32 mouse cellular contexts compared by ENCODE assay signal in genomic region chr5:39705539-39705938, GRCm38 (mm10). TPM values are rescaled to one million over a fixed set of nuclear protein-coding genes. Genes with fewer than 3 reads are reported as not detected.
"Had no signal": no experiment of that assay in that cellular context is flagged by ENCODE, and none has a peak within 500 bp of the region (broad histone marks: within the 10 kb centered on the region; RNA-seq: fewer than 3 reads in every experiment).

No protein-coding gene starts in this region.

- H3K4me3 ChIP-seq: limb, embryonic 10.5 days; limb, embryonic 12.5 days; limb, embryonic 13.5 days; limb, embryonic 15.5 days; liver, embryonic 12.5 days; liver, embryonic 13.5 days; liver, embryonic 15.5 days; lung, embryonic 15.5 days; megakaryocyte, embryonic 14.5 days; midbrain, embryonic 10.5 days; midbrain, embryonic 12.5 days; midbrain, embryonic 13.5 days; midbrain, embryonic 15.5 days; myocyte had no signal

- DNase-seq: left cerebral cortex, postnatal 4 days; liver; liver, embryonic 13.5 days; liver, postnatal 0 days; lung, adult 18-20 months; lung, adult 2 months; lung, embryonic 14.5 days; lung, postnatal 10 days; lung, postnatal 14 days; lung, postnatal 36 days; lung, postnatal 4 days; midbrain, embryonic 14.5 days had no signal

- H3K9ac ChIP-seq: limb, embryonic 12.5 days; limb, embryonic 13.5 days; limb, embryonic 15.5 days; liver, embryonic 12.5 days; liver, embryonic 13.5 days; liver, embryonic 14.5 days; liver, embryonic 15.5 days; liver, postnatal 0 days; lung, embryonic 14.5 days; lung, embryonic 15.5 days; midbrain, embryonic 12.5 days; midbrain, embryonic 13.5 days; midbrain, embryonic 15.5 days had no signal

- H3K4me1 ChIP-seq: limb, embryonic 10.5 days; limb, embryonic 12.5 days; limb, embryonic 13.5 days; limb, embryonic 15.5 days; liver, embryonic 12.5 days; liver, embryonic 13.5 days; liver, embryonic 15.5 days; lung, embryonic 15.5 days; megakaryocyte, embryonic 14.5 days; midbrain, embryonic 10.5 days; midbrain, embryonic 12.5 days; midbrain, embryonic 13.5 days; midbrain, embryonic 15.5 days had no signal

- H3K9me3 ChIP-seq: limb, embryonic 10.5 days; limb, embryonic 12.5 days; limb, embryonic 13.5 days; limb, embryonic 15.5 days; liver, embryonic 12.5 days; liver, embryonic 13.5 days; liver, embryonic 15.5 days; lung, embryonic 15.5 days; megakaryocyte, embryonic 14.5 days; midbrain, embryonic 10.5 days; midbrain, embryonic 12.5 days; midbrain, embryonic 13.5 days; midbrain, embryonic 15.5 days had no signal

- H3K36me3 ChIP-seq: limb, embryonic 10.5 days; limb, embryonic 12.5 days; limb, embryonic 13.5 days; limb, embryonic 15.5 days; liver, embryonic 12.5 days; liver, embryonic 13.5 days; liver, embryonic 15.5 days; lung, embryonic 15.5 days; midbrain, embryonic 10.5 days; midbrain, embryonic 12.5 days; midbrain, embryonic 13.5 days; midbrain, embryonic 15.5 days had no signal

- H3K27ac ChIP-seq: limb, embryonic 10.5 days; limb, embryonic 12.5 days; limb, embryonic 13.5 days; limb, embryonic 15.5 days; liver, embryonic 12.5 days; liver, embryonic 13.5 days; liver, embryonic 14.5 days; liver, embryonic 15.5 days; lung, embryonic 15.5 days; macrophage; midbrain, embryonic 10.5 days; midbrain, embryonic 12.5 days; midbrain, embryonic 13.5 days; midbrain, embryonic 15.5 days had no signal

- ATAC-seq: liver, embryonic 12.5 days; liver, postnatal 0 days; lung, postnatal 0 days; midbrain, embryonic 13.5 days; midbrain, embryonic 15.5 days; midbrain, embryonic 16.5 days had no signal

- H3K4me2 ChIP-seq: limb, embryonic 12.5 days; limb, embryonic 13.5 days; limb, embryonic 15.5 days; liver, embryonic 11.5 days; liver, embryonic 12.5 days; liver, embryonic 13.5 days; liver, embryonic 15.5 days; lung, embryonic 14.5 days; lung, embryonic 15.5 days; midbrain, embryonic 11.5 days; midbrain, embryonic 12.5 days; midbrain, embryonic 13.5 days; midbrain, embryonic 15.5 days had no signal

- H3K27me3 ChIP-seq: limb, embryonic 12.5 days; limb, embryonic 15.5 days; liver, embryonic 12.5 days; liver, embryonic 13.5 days; liver, embryonic 15.5 days; lung, embryonic 15.5 days; megakaryocyte, embryonic 14.5 days; midbrain, embryonic 12.5 days; midbrain, embryonic 13.5 days; midbrain, embryonic 15.5 days had no signal

RNA-seq across cellular contexts. Expression of gene Hs3st1, which starts 49.7 kb away (rescaled TPM):
- total RNA-seq: megakaryocyte-erythroid progenitor cell, adult 5-6 weeks had no signal
